In genomic region chr4:140744654-140745053, GRCm38 (mm10) we compare ENCODE assay signal across 9 mouse cellular contexts. TPM values are rescaled to one million over a fixed set of nuclear protein-coding genes. Genes with fewer than 3 reads are reported as not detected.
DNase-seq lines count a peak whose midpoint lies in the region; ATAC-seq and TF ChIP-seq lines count a peak whose summit lies in the region.
"Had no signal": no experiment of that assay in that cellular context is flagged by ENCODE, and none has a peak within 500 bp of the region (broad histone marks: within the 10 kb centered on the region; RNA-seq: fewer than 3 reads in every experiment).

No protein-coding gene starts in this region.

- no peak overlapping the region for H3K4me3 ChIP-seq in forebrain, postnatal 0 days (ENCODE audit: low read depth, low read length)
- no peak overlapping the region for H3K4me3 ChIP-seq in forebrain, embryonic 16.5 days (replicated peaks; ENCODE audit: low read length)

- no peaks in the 10 kb centered on the region for H3K4me1 ChIP-seq in forebrain, postnatal 0 days (ENCODE audit: insufficient read depth)
- no peaks in the 10 kb centered on the region for H3K4me1 ChIP-seq in forebrain, embryonic 16.5 days (replicated peaks; ENCODE audit: control insufficient read depth, insufficient read depth, low read length)

- no peak overlapping the region for H3K9ac ChIP-seq in forebrain, postnatal 0 days
- H3K9ac ChIP-seq in forebrain, embryonic 16.5 days (replicated peaks; ENCODE audit: low read depth, low read length), result no peak overlapping the region

- peak; percentile 64 for TF ChIP-seq CTCF in forebrain, postnatal 0 days (IDR thresholded peaks at IDR 0.05; ENCODE audit: low read depth)

- DNase-seq in forebrain, postnatal 0 days, result peak; percentile 9
- peak; percentile 48 for DNase-seq in urinary bladder, postnatal 14 days (ENCODE audit: low spot score)
- no peak for DNase-seq in urinary bladder, postnatal 10 days (ENCODE audit: low spot score)
- DNase-seq in layer of hippocampus, adult 9-10 months (ENCODE audit: low spot score), result peak; percentile 27
- DNase-seq in mesoderm, embryonic 11.5 days (ENCODE audit: low read depth, low spot score), result peak; percentile 60
- peak; percentile 75 to 79 for DNase-seq in thymus, postnatal 36 days

- H3K36me3 ChIP-seq in forebrain, postnatal 0 days (ENCODE audit: insufficient read depth), result no peaks in the 10 kb centered on the region
- no peaks in the 10 kb centered on the region for H3K36me3 ChIP-seq in forebrain, embryonic 16.5 days (ENCODE audit: control insufficient read depth, insufficient read depth)

- H3K4me2 ChIP-seq in forebrain, postnatal 0 days (ENCODE audit: low read depth), result no peak overlapping the region
- H3K4me2 ChIP-seq in forebrain, embryonic 16.5 days (ENCODE audit: low read length), result no peak overlapping the region

- 23% methylated on average over 3 of the region's 3 CpGs for WGBS in forebrain, postnatal 0 days
- WGBS in forebrain, embryonic 16.5 days, result 26% methylated on average over 3 of the region's 3 CpGs

- no peaks in the 10 kb centered on the region for H3K9me3 ChIP-seq in forebrain, postnatal 0 days (ENCODE audit: low read length)
- no peaks in the 10 kb centered on the region for H3K9me3 ChIP-seq in forebrain, embryonic 16.5 days (ENCODE audit: control insufficient read depth, low read length)

- ATAC-seq in forebrain, postnatal 0 days, result no peak
- ATAC-seq in forebrain, embryonic 16.5 days, result no peak
- ATAC-seq in common myeloid progenitor, adult 5-6 weeks (replicated peaks; ENCODE audit: low read depth, poor library complexity, severe bottlenecking), result peak; percentile 85

- no peak overlapping the region for H3K27ac ChIP-seq in forebrain, postnatal 0 days (ENCODE audit: low read depth, low read length)
- no peak overlapping the region for H3K27ac ChIP-seq in forebrain, embryonic 16.5 days (ENCODE audit: low read length)

- no peaks in the 10 kb centered on the region for H3K27me3 ChIP-seq in forebrain, postnatal 0 days (ENCODE audit: insufficient read depth, low read length)
- H3K27me3 ChIP-seq in forebrain, embryonic 16.5 days (replicated peaks; ENCODE audit: control insufficient read depth, insufficient read depth, low read length), result no peaks in the 10 kb centered on the region

RNA-seq across cellular contexts. Expression of gene Padi6, which starts 2.2 kb away (rescaled TPM):
- 0.08 TPM in 1 of 2 replicates, not detected in the other for total RNA-seq in forebrain, postnatal 0 days (2014; rRNA removed)
- 0.11 and 0.18 TPM in 2 replicates for polyA plus RNA-seq in forebrain, postnatal 0 days (2015; fragmentation: Nextera tagmentation; extraction: Ambion mirVana)
- polyA plus RNA-seq in forebrain, embryonic 16.5 days (2015; fragmentation: Nextera tagmentation; extraction: Ambion mirVana), result 0.10 TPM in 1 of 2 replicates, not detected in the other
- not detected in 2 replicates for total RNA-seq in common myeloid progenitor, adult 5-6 weeks (2017)
- polyA plus RNA-seq: large intestine, adult 2 months had no signal

RNA-seq across cellular contexts. Expression of gene Padi4, which starts 29.4 kb away (rescaled TPM):
- not detected in 2 replicates for total RNA-seq in forebrain, postnatal 0 days (2014; rRNA removed)
- 0.06 TPM in 2 replicates for polyA plus RNA-seq in forebrain, postnatal 0 days (2015; fragmentation: Nextera tagmentation; extraction: Ambion mirVana)
- polyA plus RNA-seq in forebrain, embryonic 16.5 days (2015; fragmentation: Nextera tagmentation; extraction: Ambion mirVana), result 0.24 TPM in 1 of 2 replicates, not detected in the other
- total RNA-seq in common myeloid progenitor, adult 5-6 weeks (2017), result 4.1 and 7.3 TPM in 2 replicates

RNA-seq across cellular contexts. Expression of gene Rcc2, which starts 44.3 kb away (rescaled TPM):
- 55.2 and 62.3 TPM in 2 replicates for total RNA-seq in forebrain, postnatal 0 days (2014; rRNA removed)
- polyA plus RNA-seq in forebrain, postnatal 0 days (2015; fragmentation: Nextera tagmentation; extraction: Ambion mirVana), result 20.3 and 20.8 TPM in 2 replicates
- polyA plus RNA-seq in forebrain, embryonic 16.5 days (2015; fragmentation: Nextera tagmentation; extraction: Ambion mirVana), result 19.1 and 20.1 TPM in 2 replicates
- total RNA-seq in common myeloid progenitor, adult 5-6 weeks (2017), result 149 and 161 TPM in 2 replicates
